In the genomic region with DNA sequence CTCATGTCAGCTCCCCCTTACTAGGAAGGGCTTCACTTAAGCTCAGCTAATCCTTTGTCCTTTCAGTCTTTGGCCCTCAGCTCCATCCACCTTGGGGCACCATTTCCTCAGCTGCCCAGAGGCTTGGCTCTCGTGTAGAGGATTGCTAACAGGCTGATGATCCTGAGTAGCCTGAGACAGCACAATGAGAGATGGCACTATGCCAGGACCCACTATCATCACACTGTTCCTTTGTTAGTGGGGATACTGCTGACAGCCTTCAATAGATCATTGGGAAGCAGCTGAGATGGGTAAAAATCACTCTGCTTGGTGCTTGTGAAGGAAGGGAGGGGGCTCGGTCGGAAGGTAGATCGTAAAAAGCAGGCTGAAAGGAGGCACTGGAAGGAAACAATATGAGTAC, we compare ENCODE assay signal across 12 mouse cellular contexts.
DNase-seq lines count a peak whose midpoint lies in the region; ATAC-seq and TF ChIP-seq lines count a peak whose summit lies in the region.
"Had no signal": no experiment of that assay in that cellular context is flagged by ENCODE, and none has a peak within 500 bp of the region (broad histone marks: within the 10 kb centered on the region; RNA-seq: fewer than 3 reads in every experiment).

No protein-coding gene starts in this region.

- H3K4me2 ChIP-seq in heart, embryonic 12.5 days = no peak overlapping the region
- no peak overlapping the region for H3K4me2 ChIP-seq in liver, embryonic 16.5 days (ENCODE audit: low read depth, low read length)

- no peak for DNase-seq in heart, adult 2 months
- DNase-seq in liver = no peak
- peak; percentile 78 for DNase-seq in brain, embryonic 14.5 days (ENCODE audit: low read depth)
- peak; percentile 39 for DNase-seq in lung, postnatal 10 days
- no peak for DNase-seq in adrenal gland, adult (ENCODE audit: inconsistent age in 2 of 2, low spot score in 1 of 2)
- DNase-seq: adrenal gland, postnatal 25 days; heart, postnatal 10 days; kidney, adult 8-10 months; thymus, postnatal 25 days had no signal

- H3K4me1 ChIP-seq in heart, embryonic 12.5 days (replicated peaks) = peaks cover 13% of the 10 kb centered on the region; the same call in 1 of the 2 replicates
- no peaks in the 10 kb centered on the region for H3K4me1 ChIP-seq in heart, adult 2 months (ENCODE audit: control insufficient read depth, insufficient read depth, low read length)
- no peaks in the 10 kb centered on the region for H3K4me1 ChIP-seq in liver, embryonic 16.5 days (ENCODE audit: control insufficient read depth, low read depth, low read length)

- H3K36me3 ChIP-seq in heart, embryonic 12.5 days = no peaks in the 10 kb centered on the region
- H3K36me3 ChIP-seq in heart, adult 2 months (ENCODE audit: control insufficient read depth, insufficient read depth, low read length) = no peaks in the 10 kb centered on the region
- no peaks in the 10 kb centered on the region for H3K36me3 ChIP-seq in liver, embryonic 16.5 days (ENCODE audit: control insufficient read depth, insufficient read depth)

- no peak overlapping the region for H3K27ac ChIP-seq in heart, embryonic 12.5 days (ENCODE audit: poor library complexity, severe bottlenecking)
- no peak overlapping the region for H3K27ac ChIP-seq in heart, adult 2 months
- H3K27ac ChIP-seq in liver, embryonic 16.5 days (ENCODE audit: low read length) = no peak overlapping the region

- H3K27me3 ChIP-seq in heart, embryonic 12.5 days (replicated peaks) = 0 out of 2 replicates have a peak, but pooled peaks cover 4% of the 10 kb centered on the region
- H3K27me3 ChIP-seq in heart, adult 2 months (ENCODE audit: control insufficient read depth, insufficient read depth, low read length) = no peaks in the 10 kb centered on the region
- peaks cover 2% of the 10 kb centered on the region; the same call in 1 of the 2 replicates for H3K27me3 ChIP-seq in liver, embryonic 16.5 days (ENCODE audit: control insufficient read depth, insufficient read depth, low read depth, low read length)

- intact Hi-C loops in heart, adult 2 months (cut with DNase I) = no loop called here

- no peaks in the 10 kb centered on the region for H3K9me3 ChIP-seq in heart, embryonic 12.5 days (replicated peaks)
- no peaks in the 10 kb centered on the region for H3K9me3 ChIP-seq in liver, embryonic 16.5 days (replicated peaks; ENCODE audit: control insufficient read depth, low read length)

- WGBS in heart, embryonic 12.5 days = 63% methylated on average over 4 of the region's 4 CpGs
- WGBS in heart, adult 2 months = 58% methylated on average over 4 of the region's 4 CpGs
- 70% methylated on average over 4 of the region's 4 CpGs for WGBS in liver, embryonic 16.5 days (ENCODE audit: insufficient replicate concordance)

- H3K9ac ChIP-seq in heart, embryonic 12.5 days = no peak overlapping the region
- H3K9ac ChIP-seq in heart, adult 2 months (ENCODE audit: low read depth, low read length) = no peak overlapping the region
- no peak overlapping the region for H3K9ac ChIP-seq in liver, embryonic 16.5 days (ENCODE audit: low read depth, low read length)

- H3K4me3 ChIP-seq in heart, embryonic 12.5 days = no peak overlapping the region
- H3K4me3 ChIP-seq in heart, adult 2 months = no peak overlapping the region
- H3K4me3 ChIP-seq in liver, embryonic 16.5 days (ENCODE audit: low read depth, low read length) = no peak overlapping the region

- no peaks in the 10 kb centered on the region for H3K79me2 ChIP-seq in heart, adult 2 months (replicated peaks; ENCODE audit: control insufficient read depth, insufficient read depth, low read length)

- ATAC-seq in heart, embryonic 12.5 days (ENCODE audit: insufficient number of reproducible peaks, low FRiP score) = 0 out of 2 replicates have a peak, but pooled peaks have one; percentile 36
- ATAC-seq in liver, embryonic 16.5 days (ENCODE audit: low read depth) = 0 out of 2 replicates have a peak, but pooled peaks have one; percentile 13
- ATAC-seq in megakaryocyte, adult 5-6 weeks (ENCODE audit: poor library complexity, severe bottlenecking) = no peak

- no peak for TF ChIP-seq CTCF in heart, adult 2 months (IDR thresholded peaks at IDR 0.05)
- no peak for TF ChIP-seq CTCF in brain, embryonic 14.5 days (IDR thresholded peaks at IDR 0.05; ENCODE audit: borderline replicate concordance, extremely low read depth, insufficient read depth, insufficient read length)

- no peak for TF ChIP-seq EP300 in heart, adult 2 months (IDR thresholded peaks at IDR 0.05; ENCODE audit: insufficient read depth, low read depth, low read length)

- no peak for TF ChIP-seq POLR2A in heart, adult 2 months (IDR thresholded peaks at IDR 0.05; ENCODE audit: insufficient read depth, low read depth, low read length)
- TF ChIP-seq POLR2A in brain, embryonic 14.5 days (IDR thresholded peaks at IDR 0.05; ENCODE audit: borderline replicate concordance, extremely low read depth, insufficient read depth, insufficient read length, poor library complexity, severe bottlenecking) = no peak

Comparison
In these comparisons a context has a peak if more than half of its experiments do, and no peak if none do; other contexts are left out.
1. DNase-seq: peak in brain, embryonic 14.5 days (single experiment) and lung, postnatal 10 days (single experiment); none in heart, adult 2 months (0 of 2), liver (single experiment) and adrenal gland, adult (0 of 2).